Mouse (Mus musculus) intestine, embryonic 16.5 days (tissue): Measurements from ENCODE around the gene Nckap5l. TPM values are rescaled to one million over a fixed set of nuclear protein-coding genes. Genes with fewer than 3 reads are reported as not detected.

Source experiments
- ATAC-seq: fragments of 200-750 bp; cut with Nextera tagmentation; 2 replicates; pipeline ENCODE4 v1.8.0; 2017; ENCODE audit warnings: moderate TSS enrichment, moderate library complexity
- H3K27ac ChIP-seq: fragments of 300-500 bp; sonication (generic); 2 replicates; pipeline ENCODE4 v1.5.1; 2014; ENCODE audit warnings: mild to moderate bottlenecking, low read length
- H3K27me3 ChIP-seq: fragments of 300-500 bp; sonication (generic); replicated peaks from 2 replicates; pipeline ENCODE4 v1.6.1; 2014; ENCODE audit warnings: low read length, control low read depth, mixed read lengths; ENCODE audit not compliant: control insufficient read depth, insufficient read depth
- H3K36me3 ChIP-seq: fragments of 300-500 bp; sonication (generic); 2 replicates; pipeline ENCODE4 v1.6.1; 2014; ENCODE audit warnings: low read length, control low read depth; ENCODE audit not compliant: control insufficient read depth, insufficient read depth
- H3K4me1 ChIP-seq: fragments of 300-500 bp; sonication (generic); 2 replicates; pipeline ENCODE4 v1.6.1; 2014; ENCODE audit warnings: low read length, control low read depth, mixed read lengths; ENCODE audit not compliant: control insufficient read depth, insufficient read depth
- H3K4me2 ChIP-seq: fragments of 300-500 bp; sonication (generic); 2 replicates; pipeline ENCODE4 v1.6.1; 2014; ENCODE audit warnings: low read depth, low read length, control low read depth
- H3K4me3 ChIP-seq: fragments of 300-500 bp; sonication (generic); 2 replicates; pipeline ENCODE4 v1.5.1; 2014; ENCODE audit warnings: mild to moderate bottlenecking, low read length
- H3K9ac ChIP-seq: fragments of 300-500 bp; sonication (generic); 2 replicates; pipeline ENCODE4 v1.6.1; 2014; ENCODE audit warnings: low read depth, low read length
- H3K9me3 ChIP-seq: fragments of 300-500 bp; sonication (generic); 2 replicates; pipeline ENCODE4 v1.6.1; 2016; ENCODE audit warnings: low read length, control low read depth; ENCODE audit not compliant: control insufficient read depth
- WGBS: fragments of 180-500 bp; shearing (Covaris S2); extraction: QIAGEN DNeasy Blood & Tissue Kit; methylation state at CpG from one replicate; pipeline ENCODE4 v1.1.7; 2014; 5-methylcytosine and 5-hydroxymethylcytosine counted together
- polyA plus RNA-seq: library from polyadenylated mRNA; unstranded; fragments of >200 nt; fragmentation: Nextera tagmentation; extraction: Ambion mirVana; gene quantifications from 2 replicates; pipeline ENCODE4 v1.2.1, GENCODE M21; 2015

The Nckap5l gene
- polyA plus RNA-seq, 1 experiment from 2014 or later: 6.5 TPM

DNA sequence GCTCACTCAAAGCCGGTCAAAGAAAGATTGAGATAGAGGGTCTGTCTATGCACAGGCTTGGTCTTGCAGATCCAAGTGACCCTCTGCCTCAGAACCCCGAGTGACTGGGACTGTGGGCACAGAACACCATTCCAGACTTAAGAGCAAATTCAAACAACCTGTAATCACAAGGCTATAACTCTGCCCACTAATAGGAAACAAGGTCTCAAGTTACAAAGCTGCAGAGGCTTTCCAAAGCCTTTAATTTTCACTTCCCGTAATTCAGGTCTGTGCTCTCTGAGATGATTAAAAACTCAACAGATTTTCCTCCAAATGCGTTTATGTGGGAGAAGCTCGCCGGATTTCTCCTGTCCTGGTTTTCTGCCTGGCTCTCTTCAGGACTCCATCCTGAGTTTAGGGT is 73.5 kb downstream of the Nckap5l start:
- Histone ChIP-seq H3K4me1 (no peaks in the 10 kb centered on the region), H3K9me3 (no peaks in the 10 kb centered on the region), H3K4me3 (no peak overlapping the region), H3K9ac (no peak overlapping the region), H3K36me3 (no peaks in the 10 kb centered on the region), H3K27me3 (no peaks in the 10 kb centered on the region), H3K4me2 (no peak overlapping the region), H3K27ac (no peak overlapping the region)
- no peak for ATAC-seq
- 43% methylated on average over 6 of the region's 6 CpGs for WGBS

DNA sequence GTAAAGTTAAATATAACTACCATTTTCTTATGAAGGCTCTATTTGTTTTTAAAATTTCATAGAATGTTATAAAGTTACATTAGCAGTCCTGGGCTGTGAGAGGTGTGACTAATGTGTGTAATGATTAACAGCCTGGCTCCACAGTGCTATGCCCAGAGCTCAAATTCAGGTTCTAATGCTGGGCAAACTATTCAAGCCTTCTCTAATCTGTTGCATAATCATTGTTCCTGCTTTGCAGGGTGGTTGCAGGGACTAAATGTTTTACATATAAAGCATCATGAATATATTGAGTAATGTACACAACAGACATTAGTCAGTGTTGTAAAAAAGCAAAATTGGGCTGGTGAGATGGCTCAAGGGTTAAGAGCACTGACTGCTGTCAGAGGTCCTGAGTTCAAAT is 74.7 kb downstream of the Nckap5l start:
- H3K4me3 ChIP-seq: no peak overlapping the region
- H3K9me3 ChIP-seq: no peaks in the 10 kb centered on the region
- H3K27ac ChIP-seq: no peak overlapping the region
- H3K36me3 ChIP-seq: no peaks in the 10 kb centered on the region
- H3K4me1 ChIP-seq: no peaks in the 10 kb centered on the region
- no peak overlapping the region for H3K9ac ChIP-seq
- no peaks in the 10 kb centered on the region for H3K27me3 ChIP-seq
- H3K4me2 ChIP-seq: no peak overlapping the region
- peak; percentile 84 for ATAC-seq

- 88% methylated on average over 5 of the region's 5 CpGs for WGBS
Observed at GRCm38 (mm10) chr15:99376240-99376639, 81.3 kb downstream of the Nckap5l start.

GRCm38 (mm10) chr15:99375581-99375980 is 82.0 kb downstream of the Nckap5l start:
- no peaks in the 10 kb centered on the region for H3K36me3 ChIP-seq
- no peak overlapping the region for H3K27ac ChIP-seq
- H3K4me3 ChIP-seq: no peak overlapping the region
- no peak overlapping the region for H3K9ac ChIP-seq
- H3K4me1 ChIP-seq: no peaks in the 10 kb centered on the region
- H3K9me3 ChIP-seq: no peaks in the 10 kb centered on the region
- H3K27me3 ChIP-seq: no peaks in the 10 kb centered on the region
- ATAC-seq: no peak
- 84% methylated on average over 3 of the region's 3 CpGs for WGBS
- H3K4me2 ChIP-seq: no peak overlapping the region

More at GRCm38 (mm10) chr15:99376240-99376639, 81.3 kb downstream of the Nckap5l start:
- H3K4me3 ChIP-seq: no peak overlapping the region
- ATAC-seq: no peak
- H3K27me3 ChIP-seq: no peaks in the 10 kb centered on the region
- H3K27ac ChIP-seq: no peak overlapping the region
- no peak overlapping the region for H3K4me2 ChIP-seq
- H3K9ac ChIP-seq: no peak overlapping the region
- no peaks in the 10 kb centered on the region for H3K4me1 ChIP-seq
- H3K9me3 ChIP-seq: no peaks in the 10 kb centered on the region
- no peaks in the 10 kb centered on the region for H3K36me3 ChIP-seq

- no peaks in the 10 kb centered on the region for H3K4me1 ChIP-seq
- no peaks in the 10 kb centered on the region for H3K27me3 ChIP-seq
- ATAC-seq: no peak
- no peak overlapping the region for H3K9ac ChIP-seq
- no peaks in the 10 kb centered on the region for H3K36me3 ChIP-seq
- no peak overlapping the region for H3K27ac ChIP-seq
- no peak overlapping the region for H3K4me2 ChIP-seq
- 91% methylated on average over 5 of the region's 5 CpGs for WGBS
- no peak overlapping the region for H3K4me3 ChIP-seq
- no peaks in the 10 kb centered on the region for H3K9me3 ChIP-seq
Observed at GRCm38 (mm10) chr15:99375036-99375435, 82.5 kb downstream of the Nckap5l start.

- Histone ChIP-seq H3K9ac (no peak overlapping the region), H3K4me1 (peaks cover 17% of the 10 kb centered on the region), H3K27me3 (no peaks in the 10 kb centered on the region), H3K27ac (no peak overlapping the region), H3K9me3 (no peaks in the 10 kb centered on the region), H3K4me3 (no peak overlapping the region), H3K36me3 (no peaks in the 10 kb centered on the region), H3K4me2 (no peak overlapping the region)
- 76% methylated on average over 9 of the region's 9 CpGs for WGBS
- ATAC-seq: no peak
Observed at GRCm38 (mm10) chr15:99372761-99373160, 84.8 kb downstream of the Nckap5l start.

Other genes starting within 250 kb of the Nckap5l start
- 0.39 and 0.56 TPM in 2 replicates for gene Kcnh3, start 232.9 kb downstream of the Nckap5l start, polyA plus RNA-seq
- 124 and 128 TPM in 2 replicates for gene Mcrs1, start 205.8 kb downstream of the Nckap5l start, polyA plus RNA-seq
- 29.8 and 34.8 TPM in 2 replicates for gene Prpf40b, start 162.7 kb downstream of the Nckap5l start, polyA plus RNA-seq
- 0.24 TPM in 1 of 2 replicates, not detected in the other for gene Fam186b, start 161.9 kb downstream of the Nckap5l start, polyA plus RNA-seq
- 10.6 and 10.8 TPM in 2 replicates for gene Fmnl3, start 87.3 kb downstream of the Nckap5l start, polyA plus RNA-seq
- gene Tmbim6, start 64.9 kb downstream of the Nckap5l start, polyA plus RNA-seq: 726 and 829 TPM in 2 replicates
- 14.3 and 16.2 TPM in 2 replicates for gene Bcdin3d, start 17.0 kb upstream of the Nckap5l start, polyA plus RNA-seq
- 0.91 and 1.1 TPM in 2 replicates for gene Faim2, start 70.4 kb upstream of the Nckap5l start, polyA plus RNA-seq
- 0.10 TPM in 1 of 2 replicates, not detected in the other for gene Aqp2, start 121.3 kb upstream of the Nckap5l start, polyA plus RNA-seq
- gene Aqp5, start 133.0 kb upstream of the Nckap5l start, polyA plus RNA-seq: 0.47 and 0.53 TPM in 2 replicates
- not detected in 2 replicates for gene Aqp6, start 143.7 kb upstream of the Nckap5l start, polyA plus RNA-seq
- gene Racgap1, start 193.9 kb upstream of the Nckap5l start, polyA plus RNA-seq: 97.1 and 104 TPM in 2 replicates
- 1.7 and 2.0 TPM in 2 replicates for gene Asic1, start 212.6 kb upstream of the Nckap5l start, polyA plus RNA-seq
- 19.3 and 20.9 TPM in 2 replicates for gene Smarcd1, start 244.4 kb upstream of the Nckap5l start, polyA plus RNA-seq
- gene Gm17349, start 247.7 kb upstream of the Nckap5l start, polyA plus RNA-seq: not detected in 2 replicates